Comparison of ENCODE assay signal across 34 mouse cellular contexts in genomic region chr4:131354908-131355307, GRCm38 (mm10).
"Had no signal": no experiment of that assay in that cellular context is flagged by ENCODE, and none has a peak within 500 bp of the region (broad histone marks: within the 10 kb centered on the region; RNA-seq: fewer than 3 reads in every experiment).

No protein-coding gene starts in this region.

- H3K4me1 ChIP-seq: heart, embryonic 12.5 days; hindbrain, embryonic 15.5 days; intestine, embryonic 15.5 days had no signal

- H3K4me3 ChIP-seq: heart, embryonic 10.5 days; heart, embryonic 12.5 days; heart, embryonic 13.5 days; heart, embryonic 15.5 days; hindbrain, embryonic 10.5 days; hindbrain, embryonic 12.5 days; hindbrain, embryonic 13.5 days; hindbrain, embryonic 15.5 days; intestine, embryonic 15.5 days; kidney, embryonic 15.5 days; layer of hippocampus, adult 2 months had no signal

- H3K27me3 ChIP-seq: hindbrain, embryonic 12.5 days; hindbrain, embryonic 13.5 days; hindbrain, embryonic 15.5 days; intestine, embryonic 15.5 days had no signal

- H3K9ac ChIP-seq: heart, embryonic 12.5 days; heart, embryonic 13.5 days; heart, embryonic 15.5 days; hindbrain, embryonic 12.5 days; hindbrain, embryonic 13.5 days; hindbrain, embryonic 14.5 days; hindbrain, embryonic 15.5 days; intestine, embryonic 15.5 days; kidney, embryonic 15.5 days had no signal

- ATAC-seq: hindbrain, embryonic 16.5 days; hindbrain, postnatal 0 days; inflammation-experienced regulatory T-cells, adult 6 months; intestine, embryonic 15.5 days; intestine, embryonic 16.5 days; intestine, postnatal 0 days had no signal

- H3K36me3 ChIP-seq: heart, embryonic 10.5 days; heart, embryonic 12.5 days; heart, embryonic 13.5 days; heart, embryonic 15.5 days; hindbrain, embryonic 10.5 days; hindbrain, embryonic 12.5 days; hindbrain, embryonic 13.5 days; hindbrain, embryonic 15.5 days; intestine, embryonic 15.5 days; kidney, embryonic 15.5 days had no signal

- H3K9me3 ChIP-seq: heart, embryonic 10.5 days; heart, embryonic 12.5 days; heart, embryonic 13.5 days; heart, embryonic 15.5 days; hindbrain, embryonic 10.5 days; hindbrain, embryonic 12.5 days; hindbrain, embryonic 13.5 days; hindbrain, embryonic 15.5 days; intestine, embryonic 15.5 days; kidney, embryonic 15.5 days had no signal

- H3K4me2 ChIP-seq: heart, embryonic 11.5 days; heart, embryonic 12.5 days; heart, embryonic 13.5 days; heart, embryonic 15.5 days; hindbrain, embryonic 12.5 days; hindbrain, embryonic 13.5 days; hindbrain, embryonic 14.5 days; hindbrain, embryonic 15.5 days; intestine, embryonic 15.5 days; kidney, embryonic 15.5 days had no signal

- DNase-seq: heart, postnatal 10 days; heart, postnatal 14 days; heart, postnatal 36 days; heart, postnatal 4 days; kidney, adult 11 months; kidney, adult 18-20 months; kidney, adult 2 months; kidney, adult 8-10 months; kidney, adult 9 months; kidney, postnatal 10 days; kidney, postnatal 14 days; kidney, postnatal 25 days; kidney, postnatal 36 days; layer of hippocampus, adult 9-11 months; layer of hippocampus, postnatal 36 days had no signal

- H3K27ac ChIP-seq: heart, embryonic 10.5 days; heart, embryonic 13.5 days; heart, embryonic 15.5 days; hindbrain, embryonic 10.5 days; hindbrain, embryonic 12.5 days; hindbrain, embryonic 13.5 days; hindbrain, embryonic 14.5 days; hindbrain, embryonic 15.5 days; hindbrain, postnatal 0 days; intestine, embryonic 15.5 days; kidney, embryonic 15.5 days; kidney, postnatal 0 days; layer of hippocampus, adult 2 months had no signal
